ENCODE assay signal across 20 mouse cellular contexts in genomic region chr10:115011911-115012310, GRCm38 (mm10).
A peak's percentile ranks its signal among the peaks of the same experiment; 100 is the strongest.
DNase-seq lines count a peak whose midpoint lies in the region; ATAC-seq and TF ChIP-seq lines count a peak whose summit lies in the region.
"Had no signal": no experiment of that assay in that cellular context is flagged by ENCODE, and none has a peak within 500 bp of the region (broad histone marks: within the 10 kb centered on the region; RNA-seq: fewer than 3 reads in every experiment).

No protein-coding gene starts in this region.

- H3K36me3 ChIP-seq in forebrain, embryonic 13.5 days (ENCODE audit: poor library complexity, severe bottlenecking): no peaks in the 10 kb centered on the region
- H3K36me3 ChIP-seq in forebrain, postnatal 0 days (ENCODE audit: insufficient read depth): no peaks in the 10 kb centered on the region
- H3K36me3 ChIP-seq in hindbrain, postnatal 0 days (ENCODE audit: insufficient read depth, low read length): no peaks in the 10 kb centered on the region
- no peaks in the 10 kb centered on the region for H3K36me3 ChIP-seq in hindbrain, embryonic 16.5 days (ENCODE audit: control insufficient read depth, insufficient read depth, low read length)
- H3K36me3 ChIP-seq in midbrain, embryonic 13.5 days: no peaks in the 10 kb centered on the region
- no peaks in the 10 kb centered on the region for H3K36me3 ChIP-seq in midbrain, embryonic 16.5 days (ENCODE audit: control insufficient read depth, insufficient read depth, low read length)
- no peaks in the 10 kb centered on the region for H3K36me3 ChIP-seq in midbrain, embryonic 15.5 days (replicated peaks)
- no peaks in the 10 kb centered on the region for H3K36me3 ChIP-seq in midbrain, postnatal 0 days (ENCODE audit: insufficient read depth, low read length)
- H3K36me3 ChIP-seq: embryonic facial prominence, embryonic 13.5 days; embryonic facial prominence, embryonic 15.5 days; forebrain, embryonic 10.5 days; forebrain, embryonic 12.5 days had no signal

- H3K27ac ChIP-seq in forebrain, embryonic 13.5 days: 0 out of 2 replicates have a peak overlapping the region, but pooled peaks have one; percentile 1
- no peak overlapping the region for H3K27ac ChIP-seq in forebrain, postnatal 0 days (ENCODE audit: low read depth, low read length)
- H3K27ac ChIP-seq in hindbrain, postnatal 0 days: peak overlapping the region; percentile 82; the same call in 1 of the 2 replicates
- H3K27ac ChIP-seq in hindbrain, embryonic 16.5 days (ENCODE audit: low read depth, low read length): no peak overlapping the region
- no peak overlapping the region; the same call in 1 of the 2 replicates for H3K27ac ChIP-seq in midbrain, embryonic 13.5 days
- H3K27ac ChIP-seq in midbrain, embryonic 16.5 days (ENCODE audit: low read length): no peak overlapping the region
- H3K27ac ChIP-seq in midbrain, embryonic 15.5 days: no peak overlapping the region
- no peak overlapping the region for H3K27ac ChIP-seq in midbrain, postnatal 0 days (ENCODE audit: low read depth, low read length)
- H3K27ac ChIP-seq: embryonic facial prominence, embryonic 13.5 days; embryonic facial prominence, embryonic 15.5 days; forebrain, embryonic 10.5 days; forebrain, embryonic 12.5 days had no signal

- no peaks in the 10 kb centered on the region for H3K27me3 ChIP-seq in forebrain, embryonic 13.5 days
- no peaks in the 10 kb centered on the region for H3K27me3 ChIP-seq in forebrain, postnatal 0 days (ENCODE audit: insufficient read depth, low read length)
- no peaks in the 10 kb centered on the region for H3K27me3 ChIP-seq in hindbrain, postnatal 0 days (ENCODE audit: insufficient read depth, low read length)
- no peaks in the 10 kb centered on the region for H3K27me3 ChIP-seq in hindbrain, embryonic 16.5 days (replicated peaks; ENCODE audit: control insufficient read depth, insufficient read depth, low read length)
- H3K27me3 ChIP-seq in midbrain, embryonic 13.5 days: no peaks in the 10 kb centered on the region
- no peaks in the 10 kb centered on the region for H3K27me3 ChIP-seq in midbrain, embryonic 16.5 days (ENCODE audit: control insufficient read depth, insufficient read depth, low read depth, low read length)
- H3K27me3 ChIP-seq in midbrain, embryonic 15.5 days (replicated peaks): no peaks in the 10 kb centered on the region
- H3K27me3 ChIP-seq in midbrain, postnatal 0 days (ENCODE audit: insufficient read depth, low read length): no peaks in the 10 kb centered on the region
- H3K27me3 ChIP-seq: embryonic facial prominence, embryonic 13.5 days; embryonic facial prominence, embryonic 15.5 days; forebrain, embryonic 12.5 days had no signal

- 82% methylated on average over 3 of the region's 3 CpGs for WGBS in forebrain, embryonic 13.5 days
- WGBS in forebrain, postnatal 0 days: 69% methylated on average over 3 of the region's 3 CpGs
- WGBS in hindbrain, postnatal 0 days: 60% methylated on average over 3 of the region's 3 CpGs
- WGBS in hindbrain, embryonic 16.5 days: 81% methylated on average over 3 of the region's 3 CpGs
- 60% methylated on average over 3 of the region's 3 CpGs for WGBS in midbrain, embryonic 13.5 days
- WGBS in midbrain, embryonic 16.5 days: 72% methylated on average over 3 of the region's 3 CpGs
- 68% methylated on average over 3 of the region's 3 CpGs for WGBS in midbrain, embryonic 15.5 days
- WGBS in midbrain, postnatal 0 days: 72% methylated on average over 3 of the region's 3 CpGs

- no peak overlapping the region for H3K4me2 ChIP-seq in forebrain, embryonic 13.5 days
- H3K4me2 ChIP-seq in forebrain, postnatal 0 days (ENCODE audit: low read depth): no peak overlapping the region
- H3K4me2 ChIP-seq in hindbrain, postnatal 0 days (ENCODE audit: low read depth, low read length): no peak overlapping the region
- H3K4me2 ChIP-seq in hindbrain, embryonic 16.5 days (ENCODE audit: low read length): no peak overlapping the region
- no peak overlapping the region for H3K4me2 ChIP-seq in midbrain, embryonic 13.5 days (replicated peaks)
- H3K4me2 ChIP-seq in midbrain, embryonic 16.5 days (ENCODE audit: low read length): no peak overlapping the region
- H3K4me2 ChIP-seq in midbrain, embryonic 15.5 days: no peak overlapping the region
- H3K4me2 ChIP-seq in midbrain, postnatal 0 days (ENCODE audit: low read depth, low read length, poor library complexity, severe bottlenecking): no peak overlapping the region
- H3K4me2 ChIP-seq: embryonic facial prominence, embryonic 13.5 days; embryonic facial prominence, embryonic 15.5 days; forebrain, embryonic 12.5 days had no signal

- peaks cover 18% of the 10 kb centered on the region for H3K4me1 ChIP-seq in forebrain, embryonic 13.5 days
- H3K4me1 ChIP-seq in forebrain, postnatal 0 days (ENCODE audit: insufficient read depth): peaks cover 9% of the 10 kb centered on the region; the same call in 1 of the 2 replicates
- H3K4me1 ChIP-seq in hindbrain, postnatal 0 days (ENCODE audit: insufficient read depth, low read length): 0 out of 2 replicates have a peak, but pooled peaks cover 5% of the 10 kb centered on the region
- peaks cover 3% of the 10 kb centered on the region; the same call in 1 of the 2 replicates for H3K4me1 ChIP-seq in hindbrain, embryonic 16.5 days (ENCODE audit: control insufficient read depth, insufficient read depth, low read depth, low read length)
- H3K4me1 ChIP-seq in midbrain, embryonic 13.5 days (replicated peaks): peaks cover 26% of the 10 kb centered on the region
- H3K4me1 ChIP-seq in midbrain, embryonic 16.5 days (ENCODE audit: control insufficient read depth, insufficient read depth, low read length): peaks cover 20% of the 10 kb centered on the region
- H3K4me1 ChIP-seq in midbrain, embryonic 15.5 days: peaks cover 26% of the 10 kb centered on the region
- peaks cover 4% of the 10 kb centered on the region; the same call in 1 of the 2 replicates for H3K4me1 ChIP-seq in midbrain, postnatal 0 days (ENCODE audit: insufficient read depth, low read length)

- ATAC-seq in forebrain, embryonic 13.5 days: no peak
- ATAC-seq in forebrain, postnatal 0 days: no peak
- peak; percentile 64; the same call in 1 of the 2 replicates for ATAC-seq in hindbrain, postnatal 0 days
- ATAC-seq in hindbrain, embryonic 16.5 days: no peak
- 0 out of 2 replicates have a peak, but pooled peaks have one; percentile 55 for ATAC-seq in midbrain, embryonic 13.5 days
- no peak for ATAC-seq in midbrain, embryonic 16.5 days
- ATAC-seq in midbrain, embryonic 15.5 days (replicated peaks): 0 out of 2 replicates have a peak, but pooled peaks have one; percentile 33
- no peak for ATAC-seq in midbrain, postnatal 0 days (ENCODE audit: low FRiP score)

- no peak overlapping the region for H3K4me3 ChIP-seq in forebrain, embryonic 13.5 days
- H3K4me3 ChIP-seq in forebrain, postnatal 0 days (ENCODE audit: low read depth, low read length): no peak overlapping the region
- H3K4me3 ChIP-seq in hindbrain, postnatal 0 days (ENCODE audit: low read length): no peak overlapping the region
- no peak overlapping the region for H3K4me3 ChIP-seq in hindbrain, embryonic 16.5 days (ENCODE audit: low read length)
- no peak overlapping the region for H3K4me3 ChIP-seq in midbrain, embryonic 13.5 days (replicated peaks)
- H3K4me3 ChIP-seq in midbrain, embryonic 16.5 days (ENCODE audit: low read depth, low read length): no peak overlapping the region
- H3K4me3 ChIP-seq in midbrain, embryonic 15.5 days: no peak overlapping the region
- no peak overlapping the region for H3K4me3 ChIP-seq in midbrain, postnatal 0 days (ENCODE audit: low read depth, low read length)
- H3K4me3 ChIP-seq: embryonic facial prominence, embryonic 13.5 days; embryonic facial prominence, embryonic 15.5 days; erythroblast, embryonic 14.5 days; forebrain, embryonic 10.5 days; forebrain, embryonic 12.5 days had no signal

- no peaks in the 10 kb centered on the region for H3K9me3 ChIP-seq in forebrain, embryonic 13.5 days (replicated peaks)
- H3K9me3 ChIP-seq in forebrain, postnatal 0 days (ENCODE audit: low read length): no peaks in the 10 kb centered on the region
- no peaks in the 10 kb centered on the region for H3K9me3 ChIP-seq in hindbrain, postnatal 0 days (ENCODE audit: low read length)
- H3K9me3 ChIP-seq in hindbrain, embryonic 16.5 days (ENCODE audit: control insufficient read depth, low read length): no peaks in the 10 kb centered on the region
- H3K9me3 ChIP-seq in midbrain, embryonic 13.5 days: no peaks in the 10 kb centered on the region
- no peaks in the 10 kb centered on the region for H3K9me3 ChIP-seq in midbrain, embryonic 16.5 days (replicated peaks; ENCODE audit: control insufficient read depth, low read length, poor library complexity, severe bottlenecking)
- H3K9me3 ChIP-seq in midbrain, embryonic 15.5 days: no peaks in the 10 kb centered on the region
- H3K9me3 ChIP-seq in midbrain, postnatal 0 days (ENCODE audit: low read length): no peaks in the 10 kb centered on the region
- H3K9me3 ChIP-seq: embryonic facial prominence, embryonic 13.5 days; embryonic facial prominence, embryonic 15.5 days; forebrain, embryonic 10.5 days; forebrain, embryonic 12.5 days had no signal

- no peak overlapping the region for H3K9ac ChIP-seq in forebrain, embryonic 13.5 days
- H3K9ac ChIP-seq in forebrain, postnatal 0 days: no peak overlapping the region
- H3K9ac ChIP-seq in hindbrain, postnatal 0 days (replicated peaks; ENCODE audit: low read length): no peak overlapping the region
- no peak overlapping the region for H3K9ac ChIP-seq in hindbrain, embryonic 16.5 days (ENCODE audit: low read depth, low read length)
- H3K9ac ChIP-seq in midbrain, embryonic 13.5 days (replicated peaks): no peak overlapping the region
- no peak overlapping the region for H3K9ac ChIP-seq in midbrain, embryonic 16.5 days (ENCODE audit: low read depth, low read length)
- H3K9ac ChIP-seq in midbrain, embryonic 15.5 days: no peak overlapping the region
- no peak overlapping the region for H3K9ac ChIP-seq in midbrain, postnatal 0 days (replicated peaks; ENCODE audit: low read length, poor library complexity, severe bottlenecking)
- H3K9ac ChIP-seq: embryonic facial prominence, embryonic 13.5 days; embryonic facial prominence, embryonic 15.5 days; forebrain, embryonic 12.5 days had no signal

- no peak for TF ChIP-seq CTCF in forebrain, postnatal 0 days (IDR thresholded peaks at IDR 0.05; ENCODE audit: low read depth)
- no peak for TF ChIP-seq CTCF in hindbrain, postnatal 0 days (IDR thresholded peaks at IDR 0.05; ENCODE audit: low read depth)
- TF ChIP-seq CTCF in midbrain, postnatal 0 days (IDR thresholded peaks at IDR 0.05): no peak

- DNase-seq in forebrain, postnatal 0 days: no peak
- no peak for DNase-seq in hindbrain, postnatal 0 days (ENCODE audit: low spot score)
- no peak for DNase-seq in midbrain, postnatal 0 days (ENCODE audit: low spot score)
- DNase-seq: adrenal gland, adult 2 months; adrenal gland, postnatal 10 days; adrenal gland, postnatal 25 days; cerebellum, adult 11 months; cerebellum, adult 8-10 months; cerebellum, postnatal 36 days; embryo, embryonic 11 days had no signal

Comparison
In these comparisons a context has a peak if more than half of its experiments do, and no peak if none do; other contexts are left out.
1. ATAC-seq: peak in hindbrain, postnatal 0 days (single experiment), midbrain, embryonic 13.5 days (single experiment) and midbrain, embryonic 15.5 days (single experiment); none in forebrain, embryonic 13.5 days (single experiment), forebrain, postnatal 0 days (single experiment), hindbrain, embryonic 16.5 days (single experiment), midbrain, embryonic 16.5 days (single experiment) and midbrain, postnatal 0 days (single experiment).
2. H3K27ac ChIP-seq: peak in forebrain, embryonic 13.5 days (single experiment) and hindbrain, postnatal 0 days (single experiment); none in forebrain, postnatal 0 days (single experiment), hindbrain, embryonic 16.5 days (single experiment), midbrain, embryonic 13.5 days (single experiment), midbrain, embryonic 16.5 days (single experiment), midbrain, embryonic 15.5 days (single experiment) and midbrain, postnatal 0 days (single experiment).